Mouse (Mus musculus): ENCODE measurements around the gene Dgkb. TPM values are rescaled to one million over a fixed set of nuclear protein-coding genes. Genes with fewer than 3 reads are reported as not detected.

The Dgkb gene
- total and polyA plus RNA-seq, 3 experiments: not detected

DNA sequence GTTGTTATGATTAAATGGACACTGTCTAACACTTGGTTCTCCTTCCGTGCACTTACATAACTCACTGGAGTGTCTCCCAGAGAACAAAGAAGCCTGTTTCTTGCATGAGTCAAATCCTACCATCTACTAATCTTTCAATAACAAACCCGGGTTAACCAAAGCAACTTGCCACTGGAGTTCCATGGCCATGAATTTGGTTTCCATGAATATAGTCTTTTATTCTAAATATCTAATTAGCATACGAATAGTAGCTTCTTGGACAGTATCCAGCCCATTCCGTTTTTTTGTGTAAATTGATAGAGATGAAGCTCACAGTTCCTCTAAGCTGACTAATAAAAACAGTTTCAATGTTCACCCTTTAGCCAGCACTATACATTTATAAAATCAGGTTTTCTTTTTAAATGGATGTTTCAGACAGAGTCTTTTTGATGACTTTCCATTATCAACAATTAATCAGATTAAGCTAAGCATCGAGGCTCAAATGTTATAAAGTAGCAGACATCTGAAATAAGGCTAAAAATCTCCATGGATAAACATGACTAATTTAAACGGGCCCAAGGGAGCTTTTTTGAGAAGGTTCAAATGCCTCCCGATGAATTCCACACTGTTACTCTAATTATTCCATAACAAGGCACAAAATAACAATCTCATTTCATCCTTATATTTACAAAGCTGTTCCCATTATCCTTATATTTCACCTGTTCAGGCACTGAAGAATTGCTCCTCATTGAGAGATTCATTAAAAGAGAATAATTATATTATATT, 633.0 kb downstream of the Dgkb start:
- no peaks in the 10 kb centered on the region for H3K79me2 ChIP-seq (replicated peaks; ENCODE audit: control insufficient read depth, extremely low read depth, insufficient read depth, poor library complexity, severe bottlenecking)
- no peaks in the 10 kb centered on the region for H3K4me1 ChIP-seq (ENCODE audit: control insufficient read depth in 1 of 2, insufficient read depth in 2 of 2)
- no peak overlapping the region for H3K4me3 ChIP-seq (replicated peaks in 1 of 3; ENCODE audit: low read depth in 2 of 3, low read length in 2 of 3, poor library complexity in 1 of 3)
- in situ Hi-C loops (cut with MboI; ENCODE audit: low pct_ligation_motif_present, low pct_unique_long_range_greater_than_20kb, low sequenced_read_pairs) (no loop called here), dilution Hi-C loops (cut with MboI; ENCODE audit: extremely low pct_ligation_motif_present, extremely low pct_unique_long_range_greater_than_20kb, low sequenced_read_pairs) (no loop called here)
- H3K27ac ChIP-seq (ENCODE audit: insufficient read depth, low read depth): no peak overlapping the region
- no peak overlapping the region for H3K4me2 ChIP-seq (ENCODE audit: insufficient read depth, low read depth, poor library complexity, severe bottlenecking)
- no peak overlapping the region for H3K9ac ChIP-seq (ENCODE audit: insufficient read depth, low read depth)
- no peak for DNase-seq (ENCODE audit: extremely low read depth)
- H3K27me3 ChIP-seq (replicated peaks): no peaks in the 10 kb centered on the region
- no peaks in the 10 kb centered on the region for H3K36me3 ChIP-seq (replicated peaks in 1 of 2; ENCODE audit: control insufficient read depth in 1 of 2, insufficient read depth in 1 of 2, low read length in 1 of 2)
- no peaks in the 10 kb centered on the region for H3K9me3 ChIP-seq (replicated peaks; ENCODE audit: low read length)
- TF ChIP-seq MXI1 (IDR thresholded peaks at IDR 0.05; ENCODE audit: low read depth, low read length) (no peak), KAT2A (IDR thresholded peaks at IDR 0.05; ENCODE audit: insufficient replicate concordance, low read length) (no peak), ELF1 (IDR thresholded peaks at IDR 0.05; ENCODE audit: low read depth, low read length) (no peak), TBP (conservative IDR thresholded peaks at IDR 0.05; ENCODE audit: low read depth, low read length) (no peak), MAZ (IDR thresholded peaks at IDR 0.05; ENCODE audit: low read depth, low read length) (no peak), GABPA (IDR thresholded peaks at IDR 0.05; ENCODE audit: insufficient replicate concordance, low read depth, low read length) (no peak), HCFC1 (IDR thresholded peaks at IDR 0.05; ENCODE audit: low read depth, low read length) (no peak), MAX (IDR thresholded peaks at IDR 0.05; ENCODE audit: low read length) (no peak)

DNA sequence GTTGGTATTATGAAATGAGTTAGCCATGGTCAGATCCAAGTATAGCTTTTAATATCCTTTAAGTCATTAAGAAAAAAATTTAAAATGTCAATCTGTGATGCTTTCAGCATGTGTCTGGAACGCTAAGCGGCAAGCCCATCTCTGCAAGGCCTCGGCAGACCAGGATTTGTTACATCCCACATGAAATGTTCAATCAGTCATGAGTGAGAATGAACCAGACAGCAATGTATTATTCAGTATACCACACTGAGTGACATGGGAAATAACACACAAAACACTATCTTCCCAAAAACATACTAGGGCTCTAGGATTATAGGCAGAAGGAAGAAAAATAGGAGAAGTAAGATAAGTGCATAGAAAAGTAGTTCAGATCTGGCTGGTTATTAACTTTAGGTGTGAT, 634.2 kb downstream of the Dgkb start:
- in situ Hi-C loops (cut with MboI; ENCODE audit: low pct_ligation_motif_present, low pct_unique_long_range_greater_than_20kb, low sequenced_read_pairs) (no loop called here), dilution Hi-C loops (cut with MboI; ENCODE audit: extremely low pct_ligation_motif_present, extremely low pct_unique_long_range_greater_than_20kb, low sequenced_read_pairs) (no loop called here)
- no peak for TF ChIP-seq EP300 (IDR thresholded peaks at IDR 0.05; ENCODE audit: low read length)
- no peak for TF ChIP-seq ELF1 (IDR thresholded peaks at IDR 0.05; ENCODE audit: low read depth, low read length)
- no peak for TF ChIP-seq NELFE (IDR thresholded peaks at IDR 0.05; ENCODE audit: low read depth, low read length)
- no peak for TF ChIP-seq TCF12 (IDR thresholded peaks at IDR 0.05; ENCODE audit: low read depth, low read length)
- no peak for TF ChIP-seq USF2 (conservative IDR thresholded peaks at IDR 0.05; ENCODE audit: low read depth, low read length)
- no peak for TF ChIP-seq KAT2A (IDR thresholded peaks at IDR 0.05; ENCODE audit: insufficient replicate concordance, low read length)
- no peak for TF ChIP-seq ZNF384 (IDR thresholded peaks at IDR 0.05; ENCODE audit: low read depth, low read length)
- no peak for TF ChIP-seq MAZ (IDR thresholded peaks at IDR 0.05; ENCODE audit: low read depth, low read length)
- TF ChIP-seq MYC (IDR thresholded peaks at IDR 0.05; ENCODE audit: low read depth, low read length): no peak
- TF ChIP-seq RCOR1 (conservative IDR thresholded peaks at IDR 0.05; ENCODE audit: low read depth, low read length): no peak
- TF ChIP-seq JUND (conservative IDR thresholded peaks at IDR 0.05; ENCODE audit: low read depth, low read length): no peak
- TF ChIP-seq JUN (IDR thresholded peaks at IDR 0.05; ENCODE audit: insufficient read depth, low read depth, low read length): no peak
- no peak for TF ChIP-seq ZMIZ1 (IDR thresholded peaks at IDR 0.05; ENCODE audit: low read depth, low read length)
- no peak for TF ChIP-seq MAFK (IDR thresholded peaks at IDR 0.05; ENCODE audit: insufficient replicate concordance, low read length)
- TF ChIP-seq MAX (IDR thresholded peaks at IDR 0.05; ENCODE audit: low read length): no peak
- TF ChIP-seq RAD21 (IDR thresholded peaks at IDR 0.05; ENCODE audit: low read depth, low read length): no peak
- TF ChIP-seq NRF1 (IDR thresholded peaks at IDR 0.05; ENCODE audit: low read depth, low read length): no peak
- TF ChIP-seq MXI1 (IDR thresholded peaks at IDR 0.05; ENCODE audit: low read depth, low read length): no peak
- TF ChIP-seq CTCF (conservative IDR thresholded peaks at IDR 0.05 in 1 of 2, IDR thresholded peaks at IDR 0.05 in 1 of 2; ENCODE audit: low read depth in 2 of 2, low read length in 2 of 2): no peak
- no peaks in the 10 kb centered on the region for H3K36me3 ChIP-seq (replicated peaks in 1 of 2; ENCODE audit: control insufficient read depth in 1 of 2, insufficient read depth in 1 of 2, low read length in 1 of 2)
- H3K27ac ChIP-seq (ENCODE audit: insufficient read depth, low read depth): no peak overlapping the region
- no peaks in the 10 kb centered on the region for H3K4me1 ChIP-seq (ENCODE audit: control insufficient read depth in 1 of 2, insufficient read depth in 2 of 2)
- no peaks in the 10 kb centered on the region for H3K79me2 ChIP-seq (replicated peaks; ENCODE audit: control insufficient read depth, extremely low read depth, insufficient read depth, poor library complexity, severe bottlenecking)
- no peak for DNase-seq (ENCODE audit: extremely low read depth)
- no peak overlapping the region for H3K4me2 ChIP-seq (ENCODE audit: insufficient read depth, low read depth, poor library complexity, severe bottlenecking)
- H3K4me3 ChIP-seq (replicated peaks in 1 of 3; ENCODE audit: low read depth in 2 of 3, low read length in 2 of 3, poor library complexity in 1 of 3): no peak overlapping the region
- H3K9ac ChIP-seq (ENCODE audit: insufficient read depth, low read depth): no peak overlapping the region
- H3K9me3 ChIP-seq (replicated peaks; ENCODE audit: low read length): no peaks in the 10 kb centered on the region
- H3K27me3 ChIP-seq (replicated peaks): no peaks in the 10 kb centered on the region
